Comparison of ENCODE assay signal across 15 mouse cellular contexts in genomic region chr11:90419706-90420105, GRCm38 (mm10). TPM values are rescaled to one million over a fixed set of nuclear protein-coding genes. Genes with fewer than 3 reads are reported as not detected.
A peak's percentile ranks its signal among the peaks of the same experiment; 100 is the strongest.
DNase-seq lines count a peak whose midpoint lies in the region; ATAC-seq lines count a peak whose summit lies in the region.
"Had no signal": no experiment of that assay in that cellular context is flagged by ENCODE, and none has a peak within 500 bp of the region (broad histone marks: within the 10 kb centered on the region; RNA-seq: fewer than 3 reads in every experiment).

No protein-coding gene starts in this region.

- DNase-seq in left cerebral cortex, postnatal 25 days (ENCODE audit: low spot score in 2 of 2) = peak; percentile 16 to 54
- no peak for DNase-seq in left cerebral cortex, postnatal 4 days
- DNase-seq in MEL-GATA-1-ER (ENCODE audit: extremely low read depth, low read depth) = peak; percentile 50
- peak; percentile 30 for DNase-seq in thymus, postnatal 25 days
- no peak for DNase-seq in cerebellum, postnatal 14 days
- DNase-seq: cerebellum, adult 2 months; gastrocnemius, postnatal 14 days; kidney, postnatal 10 days had no signal

- 90% methylated on average over 11 of the region's 11 CpGs for WGBS in intestine, embryonic 16.5 days

- H3K4me1 ChIP-seq in intestine, embryonic 16.5 days (ENCODE audit: control insufficient read depth, insufficient read depth, low read length) = peaks cover 3% of the 10 kb centered on the region

- intact Hi-C loops in left cerebral cortex, postnatal 25 days (cut with DNase I) = loop anchor here (2.0 to 5.0 kb wide), 5 partner anchors 37 to 198 kb away; no protein-coding TSS in a partner anchor
- intact Hi-C loops in left cerebral cortex, postnatal 4 days (cut with DNase I) = loop anchor here (10.0 kb wide), 1 partner anchor 185 kb away; no protein-coding TSS in a partner anchor

- no peak overlapping the region for H3K4me3 ChIP-seq in intestine, embryonic 16.5 days (ENCODE audit: low read length)
- H3K4me3 ChIP-seq: embryonic facial prominence, embryonic 13.5 days; heart, embryonic 15.5 days; liver, embryonic 15.5 days; neural tube, embryonic 15.5 days had no signal

- H3K27ac ChIP-seq in intestine, embryonic 16.5 days (ENCODE audit: low read length) = no peak overlapping the region
- H3K27ac ChIP-seq: embryonic facial prominence, embryonic 13.5 days; heart, embryonic 15.5 days; liver, embryonic 15.5 days; neural tube, embryonic 15.5 days had no signal

- ATAC-seq in granulocyte monocyte progenitor cell, adult 5-6 weeks (replicated peaks; ENCODE audit: poor library complexity, severe bottlenecking) = peak; percentile 71
- ATAC-seq in intestine, embryonic 16.5 days = no peak
- ATAC-seq: hindbrain, embryonic 16.5 days had no signal

- no peak overlapping the region for H3K9ac ChIP-seq in intestine, embryonic 16.5 days (ENCODE audit: low read depth, low read length)
- H3K9ac ChIP-seq: embryonic facial prominence, embryonic 13.5 days; heart, embryonic 15.5 days; liver, embryonic 15.5 days; neural tube, embryonic 15.5 days had no signal

- H3K36me3 ChIP-seq in intestine, embryonic 16.5 days (ENCODE audit: control insufficient read depth, insufficient read depth, low read length) = no peaks in the 10 kb centered on the region
- H3K36me3 ChIP-seq: embryonic facial prominence, embryonic 13.5 days; heart, embryonic 15.5 days; liver, embryonic 15.5 days; neural tube, embryonic 15.5 days had no signal

- no peaks in the 10 kb centered on the region for H3K9me3 ChIP-seq in intestine, embryonic 16.5 days (ENCODE audit: control insufficient read depth, low read length)
- H3K9me3 ChIP-seq: embryonic facial prominence, embryonic 13.5 days; heart, embryonic 15.5 days; liver, embryonic 15.5 days; neural tube, embryonic 15.5 days had no signal

- no peak overlapping the region for H3K4me2 ChIP-seq in intestine, embryonic 16.5 days (ENCODE audit: low read depth, low read length)
- H3K4me2 ChIP-seq: embryonic facial prominence, embryonic 13.5 days; heart, embryonic 15.5 days; liver, embryonic 15.5 days; neural tube, embryonic 15.5 days had no signal

- no peaks in the 10 kb centered on the region; the same call in 1 of the 2 replicates for H3K27me3 ChIP-seq in intestine, embryonic 16.5 days (replicated peaks; ENCODE audit: control insufficient read depth, insufficient read depth, low read length)
- H3K27me3 ChIP-seq: heart, embryonic 15.5 days had no signal

RNA-seq across cellular contexts. Expression of gene Hlf, which starts 29.0 kb away (rescaled TPM):
- 100 to 1,000 TPM; 112 to 117 TPM for total RNA-seq in left cerebral cortex, postnatal 25 days (2021)
- total RNA-seq in left cerebral cortex, postnatal 4 days (2021) = 10 to 100 TPM; 24.6 to 26.3 TPM
- 10.2 and 11.0 TPM in 2 replicates for total RNA-seq in granulocyte monocyte progenitor cell, adult 5-6 weeks (2014; fragmentation: Nextera tagmentation)
- total RNA-seq in granulocyte monocyte progenitor cell, adult 5-6 weeks (2017) = 2.3 and 2.5 TPM in 2 replicates
- polyA plus RNA-seq in intestine, embryonic 16.5 days (2015; fragmentation: Nextera tagmentation; extraction: Ambion mirVana) = 0.79 and 2.1 TPM in 2 replicates

Comparison
In these comparisons a context has a peak if more than half of its experiments do, and no peak if none do; other contexts are left out.
1. DNase-seq: peak in left cerebral cortex, postnatal 25 days (2 of 2), MEL-GATA-1-ER (single experiment) and thymus, postnatal 25 days (single experiment); none in left cerebral cortex, postnatal 4 days (single experiment) and cerebellum, postnatal 14 days (0 of 2).
2. RNA of gene Hlf, which starts 29.0 kb away (total RNA-seq): 112 to 117 TPM in left cerebral cortex, postnatal 25 days; 24.6 to 26.3 TPM in left cerebral cortex, postnatal 4 days and 2.3 to 11.0 TPM in granulocyte monocyte progenitor cell, adult 5-6 weeks; every median in the first group is over 4 times any median in the second.